Mouse (Mus musculus) cerebellum, adult (tissue): ENCODE data around the gene Phf1.
A peak's percentile ranks its signal among the peaks of the same experiment; 100 is the strongest.
"Not testable (repeated sequence)": the region's sequence is repeated elsewhere in the genome, so short reads cannot be mapped to it uniquely, and the experiment has no call there.

Experiments
- ATAC-seq: cut with Nextera tagmentation; 2 replicates; pipeline ENCODE4 v1.9.2; 2017; ENCODE audit warnings: mild to moderate bottlenecking, moderate library complexity, mixed read lengths; ENCODE audit not compliant: insufficient number of reproducible peaks, low FRiP score, low TSS enrichment

Phf1 gene

DNA sequence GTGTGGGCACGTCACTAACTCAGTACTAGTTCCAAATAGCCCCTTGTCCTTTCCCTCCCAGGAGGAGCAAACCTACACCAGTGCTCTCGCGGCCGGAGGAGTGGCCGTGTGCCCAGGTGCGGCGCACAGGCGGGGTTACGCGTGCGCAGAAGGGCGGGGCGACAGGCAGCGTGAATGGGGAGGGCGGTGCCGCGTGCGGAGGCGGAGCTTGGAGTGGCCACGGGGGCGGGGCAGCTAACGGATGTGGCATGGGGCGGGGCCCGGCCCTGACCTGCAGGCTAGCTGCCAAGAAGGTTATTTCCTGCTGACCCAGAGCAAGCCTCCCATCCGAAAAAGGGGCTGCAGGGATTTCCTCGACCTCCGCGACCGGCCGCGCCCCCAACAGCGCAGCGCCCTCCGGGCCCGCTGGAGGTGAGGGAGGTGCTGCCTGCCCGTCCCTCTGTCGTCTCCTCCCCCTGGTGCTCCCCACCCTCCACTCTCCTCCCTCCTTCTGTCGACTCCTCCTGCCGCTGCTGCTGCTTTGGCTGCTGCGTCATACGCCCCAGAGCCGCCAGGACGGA lies at the start of gene Phf1:
Gene Phf1, plus strand, starts transcription at position 214 of the 560 bp plus-strand sequence.
- ATAC-seq, result peak; percentile 60; the same call in 1 of the 2 replicates

DNA sequence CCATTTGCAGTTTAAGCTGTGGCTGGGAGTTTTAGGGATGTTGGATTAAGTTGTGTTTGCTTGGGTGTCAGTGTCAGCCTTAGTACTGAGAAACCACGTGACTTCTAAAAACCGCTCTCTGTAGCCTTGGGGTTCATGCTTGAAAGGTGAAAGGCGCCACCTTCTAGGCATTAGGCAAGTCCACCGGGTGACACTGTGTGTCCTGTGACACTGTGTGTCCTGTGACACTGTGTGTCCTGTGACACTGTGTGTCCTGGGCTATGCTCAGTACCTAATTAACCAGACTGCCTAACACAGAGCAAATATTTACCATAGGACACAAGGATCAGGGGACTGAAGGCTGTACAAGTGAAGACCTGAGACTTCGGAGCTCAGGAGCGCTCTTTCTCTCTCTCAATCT lies 49.3 kb upstream of the Phf1 start:
- ATAC-seq, result no peak

DNA sequence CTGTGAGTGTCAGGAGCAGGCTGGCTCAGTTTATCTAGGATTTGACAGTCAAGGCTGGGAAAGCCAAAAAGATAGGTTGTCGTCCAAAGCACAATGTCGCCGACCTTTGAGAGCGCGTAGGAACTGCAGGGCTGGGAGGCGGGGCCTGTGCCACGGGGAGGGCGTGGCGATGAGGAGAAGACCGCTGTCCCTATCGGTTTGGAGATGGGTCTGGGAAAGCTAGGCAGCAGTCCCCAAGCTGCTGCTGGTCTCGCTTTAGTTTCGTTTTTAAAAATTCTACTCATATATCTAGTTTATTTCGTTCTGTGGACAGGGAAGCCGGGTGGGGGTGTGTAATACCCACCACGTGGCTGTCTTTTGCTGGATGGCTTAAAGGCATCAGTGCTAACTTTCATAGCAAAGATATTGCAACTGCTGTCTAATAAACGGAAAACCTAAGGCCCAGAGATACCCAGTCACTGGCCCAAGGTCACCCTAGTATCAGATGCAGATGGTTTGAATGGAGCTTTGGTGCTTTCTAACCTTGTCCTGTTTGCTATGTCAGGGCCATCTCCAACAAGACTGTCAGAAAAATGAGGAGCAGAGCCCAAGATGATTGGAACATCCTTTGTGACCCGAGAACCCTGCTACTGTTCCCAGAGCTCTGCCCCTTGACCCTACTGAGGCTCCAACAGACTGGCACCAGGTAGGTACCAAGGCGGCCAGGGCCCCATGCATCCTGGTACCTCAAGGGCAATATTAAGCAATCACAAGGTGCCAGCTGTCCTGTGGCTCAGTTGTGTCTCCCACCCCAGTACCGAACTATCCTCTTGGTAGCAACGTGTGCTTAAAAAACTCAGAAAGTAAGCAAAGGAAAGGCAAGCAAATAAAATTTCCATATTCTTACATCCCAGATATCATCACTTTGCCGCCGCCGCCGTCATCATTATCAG lies 47.6 kb upstream of the Phf1 start:
- ATAC-seq, result no peak

DNA sequence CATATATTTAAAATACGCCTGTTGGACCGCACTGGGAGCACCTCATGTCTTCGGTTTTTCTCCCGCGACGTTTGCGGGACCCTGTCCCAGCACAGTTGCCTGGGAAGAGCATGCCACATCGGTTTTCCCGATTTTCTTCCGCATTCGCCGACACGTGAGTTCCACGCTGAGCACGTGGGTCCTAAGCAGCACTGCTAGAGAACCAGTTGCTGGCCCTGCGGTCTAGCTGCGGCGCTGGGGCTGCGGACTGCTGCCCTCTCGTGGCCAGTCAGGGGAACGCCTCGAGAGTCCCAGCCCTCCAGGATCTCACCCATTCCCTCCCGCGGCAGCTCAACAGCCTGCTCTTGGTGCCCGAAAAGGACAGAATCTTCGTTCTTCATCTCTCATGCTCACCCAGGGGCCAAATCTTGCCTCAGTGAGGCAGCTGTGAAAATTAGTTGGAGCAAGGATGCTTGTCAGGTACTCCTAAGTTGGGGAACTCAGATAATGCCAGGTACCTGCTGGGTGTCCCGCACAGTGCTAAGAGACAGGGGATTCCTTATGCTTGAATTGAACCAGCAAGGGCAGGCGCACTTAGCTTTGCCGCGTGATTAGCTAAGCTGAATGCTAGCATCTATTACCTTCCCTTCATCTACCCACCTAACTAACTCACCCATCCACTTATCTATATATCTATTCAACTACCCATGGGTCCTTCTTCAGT lies 46.7 kb upstream of the Phf1 start:
- ATAC-seq, result peak; percentile 88

DNA sequence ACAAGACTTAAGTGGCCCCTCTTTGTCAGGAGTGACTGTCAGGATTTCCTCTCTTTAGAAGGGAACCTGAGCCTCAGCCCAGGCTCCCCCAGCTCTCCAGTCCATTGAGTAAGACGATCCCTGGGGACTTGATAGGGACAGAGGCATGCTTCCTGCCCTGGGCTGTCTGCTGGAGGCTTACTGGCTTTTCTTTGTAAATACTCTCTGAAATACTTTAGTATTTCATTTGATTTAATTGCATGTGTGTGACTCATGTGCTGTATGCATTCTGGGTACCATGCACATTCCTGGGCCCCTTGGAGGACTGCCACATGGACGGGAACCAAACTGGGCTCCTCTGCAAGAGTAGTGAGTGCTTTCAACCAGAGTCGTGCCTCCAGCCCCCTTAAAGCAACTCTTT lies 44.9 kb upstream of the Phf1 start:
- ATAC-seq, result no peak

DNA sequence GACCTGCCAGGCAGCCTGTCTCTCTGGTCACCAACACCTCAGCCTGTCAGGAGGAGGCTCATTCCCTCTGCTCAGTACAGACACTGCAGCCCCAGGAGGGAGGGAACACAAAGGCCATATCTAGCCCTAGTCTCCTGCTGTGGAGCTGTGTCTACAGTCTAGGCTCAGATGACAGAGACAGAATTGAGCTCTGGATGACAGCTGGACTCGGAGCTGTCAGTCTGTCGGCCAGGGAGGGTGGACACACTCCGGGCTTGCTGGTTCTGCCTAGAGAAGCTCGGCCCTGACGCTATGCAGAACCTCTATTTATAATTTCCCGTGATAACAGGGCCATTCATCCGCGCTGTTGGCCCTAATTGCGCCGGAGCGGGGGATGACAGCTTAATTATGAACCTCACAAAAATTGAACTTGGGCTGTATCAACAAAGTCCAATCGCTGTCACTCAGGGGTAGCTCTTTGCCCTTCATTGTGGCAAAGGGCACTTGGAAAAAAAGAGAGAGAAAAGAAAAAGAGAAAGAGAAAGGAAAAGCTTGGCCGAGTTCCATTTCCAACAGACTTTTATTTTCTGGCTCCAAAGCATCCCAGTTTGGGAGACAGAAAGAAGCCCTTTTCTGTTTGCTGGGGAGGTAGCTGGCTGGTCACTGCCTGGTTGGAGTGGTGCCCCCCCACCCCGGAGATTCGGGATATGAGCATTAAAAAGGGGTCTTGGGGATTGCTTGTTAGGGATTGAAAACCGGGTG lies 40.0 kb upstream of the Phf1 start:
- no peak for ATAC-seq

DNA sequence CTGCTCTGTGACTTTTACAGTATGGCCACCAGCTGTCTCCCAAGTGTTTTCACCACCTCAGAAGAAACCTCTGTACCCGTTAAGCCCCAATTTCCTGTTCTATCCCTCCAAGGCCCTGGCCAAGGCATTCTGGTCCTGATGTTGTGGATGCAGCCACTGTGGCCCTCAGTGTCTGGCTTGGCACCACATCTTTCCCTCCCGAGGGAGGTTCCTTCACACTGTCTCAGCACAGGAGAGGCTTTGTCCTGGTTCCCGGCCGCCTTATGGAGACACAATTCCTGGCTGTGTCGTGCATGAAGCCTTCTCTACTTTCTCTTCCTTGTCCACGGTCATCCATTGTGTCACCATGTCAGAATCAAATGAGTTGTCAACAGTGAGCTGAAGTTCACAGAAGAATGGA lies 39.4 kb upstream of the Phf1 start:
- ATAC-seq, result no peak

DNA sequence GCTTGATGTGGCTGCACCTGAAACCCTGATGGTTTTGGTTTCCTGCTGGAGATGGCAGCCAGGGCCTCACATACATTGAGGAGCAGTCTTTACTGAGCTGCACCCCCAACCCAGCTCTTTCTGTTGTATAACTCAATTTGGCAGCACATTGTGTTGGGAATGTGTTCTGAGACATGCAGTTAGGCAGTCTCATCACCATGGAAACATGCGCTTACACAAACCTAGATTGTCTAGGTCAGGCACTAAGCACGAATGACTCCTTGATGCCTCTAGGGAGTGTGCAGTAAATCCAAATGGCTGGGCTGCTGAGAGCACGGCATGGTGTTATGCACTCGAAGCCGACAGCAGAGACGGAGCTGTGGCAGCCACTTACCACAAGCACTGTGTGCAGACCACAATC lies 38.5 kb upstream of the Phf1 start:
- no peak for ATAC-seq

DNA sequence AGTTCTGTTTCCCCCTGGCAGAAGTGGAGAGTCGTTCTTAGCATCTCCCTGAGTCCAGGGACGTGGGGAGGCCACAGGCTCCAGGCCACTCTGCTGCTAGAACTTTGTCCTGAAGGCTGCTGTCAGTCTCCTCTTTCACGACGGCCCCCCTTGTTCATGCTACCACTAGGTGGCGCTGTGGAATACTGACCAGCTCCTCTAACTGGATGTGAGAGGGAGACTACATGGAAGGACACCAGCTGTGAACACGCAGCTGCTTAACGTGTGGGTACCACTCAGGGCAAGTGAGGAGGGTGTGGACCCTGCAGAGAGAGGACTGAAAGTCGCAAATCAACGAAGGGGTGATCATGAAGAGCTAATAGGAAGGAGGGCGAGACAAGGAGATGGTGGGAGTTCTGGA lies 37.3 kb upstream of the Phf1 start:
- peak; percentile 31; the same call in 1 of the 2 replicates for ATAC-seq

DNA sequence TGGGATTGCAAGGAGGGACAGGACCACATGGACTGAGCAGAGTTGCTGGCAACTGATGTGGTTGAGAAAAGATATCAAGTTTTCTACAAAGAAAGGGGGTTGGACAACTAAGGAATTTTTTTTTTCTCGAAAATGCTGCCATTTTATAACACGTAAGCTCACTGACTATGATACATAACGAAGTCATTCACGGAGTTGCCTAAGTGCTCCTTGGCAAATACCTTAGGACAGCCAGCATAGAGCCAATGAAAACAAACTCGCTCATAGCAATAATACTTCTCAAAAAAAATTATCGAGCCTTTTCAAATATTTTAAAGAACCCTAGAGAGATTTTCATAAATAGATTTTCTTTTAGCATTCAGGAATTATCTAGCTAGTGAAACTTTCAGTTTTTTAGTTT lies 31.9 kb upstream of the Phf1 start:
- no peak for ATAC-seq

DNA sequence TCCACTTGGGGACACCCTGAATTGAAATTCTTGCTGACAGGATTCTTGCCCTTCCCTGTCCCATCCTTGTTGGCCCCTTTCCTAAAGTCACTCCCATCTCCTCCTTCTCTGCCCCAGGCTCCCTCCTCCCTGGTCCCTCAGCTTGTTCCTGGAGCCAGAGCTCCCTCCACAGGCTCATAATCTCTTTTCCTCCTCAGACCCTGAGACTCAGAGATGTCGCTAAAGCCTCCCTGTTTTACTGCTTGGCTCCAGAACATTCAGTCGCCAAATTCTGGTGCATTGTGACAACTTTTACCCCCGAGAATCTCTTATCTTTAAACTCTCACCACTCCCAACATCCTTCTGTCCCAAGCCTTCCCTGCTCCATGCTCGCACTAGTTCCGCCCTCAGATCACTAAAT lies 28.5 kb upstream of the Phf1 start:
- ATAC-seq, result no peak

DNA sequence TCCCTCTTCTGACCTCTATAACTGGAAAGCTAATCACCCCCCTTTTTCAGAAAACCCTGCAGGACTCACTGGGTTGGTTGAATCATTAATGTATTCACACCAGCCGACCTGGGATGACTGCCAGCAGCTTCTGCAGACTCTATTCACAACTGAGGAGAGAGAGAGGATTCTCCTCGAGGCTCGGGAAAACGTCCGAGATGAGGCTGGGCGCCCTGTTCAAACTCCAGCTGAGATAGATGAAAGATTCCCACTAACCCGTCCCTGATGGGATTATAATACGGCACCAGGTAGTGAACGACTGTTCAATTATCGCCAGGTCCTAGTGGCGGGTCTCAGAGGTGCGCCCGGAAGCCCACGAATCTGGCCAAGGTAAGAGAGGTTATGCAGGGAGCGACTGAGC lies 25.3 kb upstream of the Phf1 start:
- not testable (repeated sequence) for ATAC-seq

DNA sequence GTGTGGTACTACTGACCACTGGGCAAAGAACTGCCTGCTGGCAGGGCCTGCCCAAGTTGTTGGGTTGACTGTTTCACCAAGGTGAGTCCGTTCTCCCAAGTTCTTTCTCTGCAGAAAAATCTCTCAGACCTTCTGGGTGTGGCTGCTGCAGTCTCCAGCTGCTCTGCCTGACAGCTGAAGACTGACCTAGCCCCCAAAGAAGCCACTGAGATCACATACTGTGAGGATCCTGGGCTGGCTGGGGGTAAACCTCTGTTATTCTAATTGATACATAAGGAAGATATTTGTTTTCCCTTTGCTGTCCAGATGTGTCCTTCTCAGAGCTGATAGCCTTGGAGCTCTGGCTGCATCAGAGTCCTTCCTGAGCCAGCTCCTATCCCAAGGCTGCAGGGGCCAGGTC lies 17.6 kb upstream of the Phf1 start:
- ATAC-seq, result no peak

DNA sequence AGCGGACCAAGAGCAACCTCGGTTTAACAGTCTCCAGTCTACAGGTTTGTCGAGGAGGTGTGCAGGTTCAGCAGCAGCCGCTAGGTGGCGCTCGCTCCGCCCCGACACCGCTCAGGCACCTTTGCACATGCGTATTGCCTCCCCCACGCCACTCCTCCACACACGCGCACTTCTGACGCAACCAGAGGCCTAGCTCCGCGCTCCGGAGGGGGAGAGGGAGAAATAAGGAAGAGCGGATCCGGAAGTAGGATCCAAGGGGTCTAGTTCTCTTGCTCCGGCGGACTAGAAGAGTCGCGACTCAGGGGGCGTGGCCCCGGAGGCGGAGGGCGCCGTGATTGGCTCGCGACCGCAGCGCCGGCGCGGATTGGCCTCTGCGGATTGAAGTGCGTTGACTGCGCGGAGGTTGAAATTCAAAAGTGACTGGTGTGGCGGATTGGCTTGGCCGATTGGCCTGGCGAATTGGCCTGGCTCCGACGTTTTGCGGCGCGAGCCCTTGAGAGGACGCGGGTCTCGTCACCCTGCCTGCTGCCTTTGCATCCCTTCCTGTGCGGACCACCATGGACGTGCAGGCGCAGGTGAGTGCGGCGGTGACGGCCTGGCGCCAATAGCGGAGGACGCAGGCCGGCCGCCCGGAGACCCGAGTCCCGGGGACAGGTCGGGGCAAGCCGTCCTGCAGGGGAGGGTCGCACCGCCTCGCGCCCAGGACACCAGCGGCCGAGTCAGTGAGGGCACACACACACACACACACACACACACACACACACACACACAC lies 16.0 kb upstream of the Phf1 start, which contains the start of gene Kifc5b:
Gene Kifc5b, plus strand, starts transcription at position 381 of the 772 bp plus-strand sequence.
- peak; percentile 98 for ATAC-seq

DNA sequence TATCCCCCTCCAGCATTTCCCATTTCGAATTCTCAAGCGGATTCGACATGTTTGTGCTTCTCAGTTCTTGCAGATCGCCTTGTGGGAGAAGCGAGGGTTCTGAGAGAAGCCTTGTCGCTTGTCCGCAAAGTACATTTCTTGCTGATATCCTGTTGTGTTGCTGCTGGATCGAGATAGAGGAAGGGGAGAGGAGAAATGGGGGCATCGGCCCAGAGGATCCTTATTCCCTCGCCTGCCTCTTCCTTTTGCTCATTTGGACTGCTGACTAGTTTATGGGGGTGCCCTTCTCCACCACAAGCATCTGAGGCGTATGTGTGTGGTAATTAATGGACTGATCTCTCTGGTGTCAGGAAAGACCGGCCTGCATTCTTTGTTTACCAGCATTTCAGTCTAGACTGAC lies 15.3 kb upstream of the Phf1 start:
- not testable (repeated sequence) for ATAC-seq

DNA sequence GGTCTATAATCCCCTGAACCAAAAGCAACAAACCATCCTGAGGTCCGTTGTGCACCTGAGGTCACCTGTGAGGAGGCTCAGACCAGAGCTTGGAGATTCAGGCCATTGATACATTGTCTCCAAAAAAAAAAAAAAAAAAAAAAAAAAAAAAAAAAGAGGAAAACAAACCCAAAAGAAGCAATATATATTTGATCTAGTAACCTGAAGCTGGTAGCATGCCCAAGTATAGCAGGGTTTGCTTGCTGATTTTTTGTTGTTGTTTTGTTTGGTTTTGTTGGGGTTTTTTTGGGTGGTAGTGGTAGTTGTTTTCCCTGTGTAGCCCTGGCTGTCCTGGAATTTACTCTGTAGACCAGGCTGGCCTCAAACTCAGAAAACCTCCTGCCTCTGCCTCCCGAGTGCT lies 14.5 kb upstream of the Phf1 start:
- ATAC-seq, result no peak

DNA sequence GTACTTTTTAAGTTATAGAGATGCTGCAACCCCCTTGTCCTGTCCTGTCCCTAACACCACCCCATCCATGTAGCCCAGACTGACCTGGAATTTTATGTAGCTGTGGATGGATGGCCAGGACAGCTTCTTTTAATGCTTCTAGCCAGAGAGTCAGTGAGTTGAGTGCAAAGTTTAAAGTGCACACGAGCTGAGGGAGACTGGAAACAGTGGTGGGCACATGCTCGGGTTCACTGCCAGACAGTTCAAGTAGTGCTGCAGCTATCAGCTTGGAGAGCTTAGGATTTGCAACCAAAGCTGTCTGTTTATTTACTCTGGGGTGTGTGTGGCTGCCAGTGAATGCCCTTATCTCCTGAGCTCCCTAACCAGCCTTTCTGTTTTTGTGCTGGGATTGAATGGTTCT lies 13.3 kb upstream of the Phf1 start:
- ATAC-seq, result not testable (repeated sequence)

DNA sequence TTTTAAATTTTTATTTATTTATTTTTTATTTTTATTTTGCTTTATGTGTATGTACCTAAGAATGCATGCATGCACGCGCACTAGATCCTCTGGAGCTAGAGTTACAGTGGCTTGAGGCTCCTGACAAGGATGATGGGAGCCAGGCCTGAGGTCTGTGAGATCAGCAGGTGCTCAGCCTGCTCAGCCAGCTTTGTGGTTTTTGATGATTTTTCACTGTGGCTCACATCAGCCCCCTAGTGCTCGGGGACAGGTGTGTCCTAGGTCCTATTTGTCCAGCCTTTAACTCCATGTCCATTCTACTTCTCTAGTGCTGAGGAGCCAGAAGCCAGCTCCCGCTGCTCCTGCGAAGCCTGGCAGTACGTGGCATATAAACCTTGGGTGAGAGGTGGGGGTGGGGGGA lies 10.5 kb upstream of the Phf1 start:
- not testable (repeated sequence) for ATAC-seq

DNA sequence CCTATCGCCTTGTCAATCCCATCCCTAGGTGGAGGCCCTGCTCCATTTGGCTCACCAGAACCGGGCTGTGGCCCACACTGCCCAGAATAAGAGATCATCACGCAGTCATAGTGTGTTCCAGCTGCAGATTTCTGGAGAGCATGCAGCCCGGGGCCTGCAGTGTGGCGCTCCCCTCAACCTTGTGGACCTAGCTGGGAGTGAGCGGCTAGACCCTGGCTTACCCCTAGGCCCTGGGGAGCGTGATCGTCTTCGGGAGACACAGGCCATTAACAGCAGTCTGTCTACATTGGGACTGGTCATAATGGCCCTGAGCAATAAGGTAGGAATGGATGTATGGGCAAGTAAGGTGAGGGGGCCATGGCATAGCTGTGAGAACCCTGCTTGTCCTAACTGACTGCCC lies 7.4 kb upstream of the Phf1 start:
- not testable (repeated sequence) for ATAC-seq

DNA sequence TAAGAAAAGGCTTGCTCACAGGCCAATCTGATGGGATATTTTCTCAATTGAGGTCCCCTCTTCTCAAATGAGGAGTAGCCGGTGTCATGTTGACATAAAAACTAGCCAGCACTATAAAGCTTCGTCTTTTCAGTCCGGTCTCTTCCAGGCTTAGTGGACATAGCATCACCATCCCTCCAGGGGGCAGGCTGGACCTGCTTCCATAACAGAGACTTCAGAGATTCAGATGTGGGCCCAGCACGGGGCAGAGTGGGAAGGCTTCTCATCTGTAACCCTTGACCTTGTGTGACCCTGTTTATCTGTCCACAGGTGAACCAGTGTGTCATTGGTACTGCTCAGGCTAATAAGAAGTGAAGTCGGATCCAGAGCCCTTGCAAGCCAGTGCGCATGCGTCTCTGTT lies 1.1 kb upstream of the Phf1 start:
- ATAC-seq, result not testable (repeated sequence)
